Mouse (Mus musculus): ENCODE data around the gene Zxdc.

- no peak for TF ChIP-seq CTCF (IDR thresholded peaks at IDR 0.05; ENCODE audit: low read depth, low read length)
- TF ChIP-seq POLR2A (IDR thresholded peaks at IDR 0.05; ENCODE audit: extremely low read depth, insufficient read depth, low read length), result no peak
Observed at GRCm38 (mm10) chr6:90425361-90425760, 56.1 kb downstream of the Zxdc start.

All from liver, adult 2 months (tissue).